Mouse (Mus musculus) induced T-regulatory cell, adult 2 months (primary cell): ENCODE measurements around the gene Kxd1.

ENCODE experiments used
- DNase-seq: peaks from one replicate; pipeline ENCODE4 v3.0.0-alpha.2; 2012; ENCODE audit warnings: low read depth

Kxd1 gene

DNA sequence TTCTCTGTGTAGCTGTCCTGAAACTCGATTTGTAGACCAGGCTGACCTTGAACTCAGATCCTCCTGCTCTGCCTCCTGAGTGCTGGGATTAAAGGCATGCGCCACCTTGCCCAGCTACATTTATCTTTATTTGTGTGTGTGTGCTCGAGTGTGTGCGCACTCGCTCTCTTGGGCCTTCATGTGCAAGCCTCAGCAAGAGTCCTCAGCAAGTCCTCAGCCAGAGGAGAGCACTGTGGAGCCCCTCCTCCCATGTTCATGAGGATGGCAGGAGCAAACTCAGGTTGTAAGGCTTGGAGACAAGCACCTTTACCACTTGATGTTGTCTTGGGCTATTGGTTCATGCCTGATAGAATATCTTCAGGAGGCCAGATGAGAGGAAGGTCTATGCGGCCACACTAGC is 20.0 kb upstream of the Kxd1 start:
- no peak for DNase-seq

DNA sequence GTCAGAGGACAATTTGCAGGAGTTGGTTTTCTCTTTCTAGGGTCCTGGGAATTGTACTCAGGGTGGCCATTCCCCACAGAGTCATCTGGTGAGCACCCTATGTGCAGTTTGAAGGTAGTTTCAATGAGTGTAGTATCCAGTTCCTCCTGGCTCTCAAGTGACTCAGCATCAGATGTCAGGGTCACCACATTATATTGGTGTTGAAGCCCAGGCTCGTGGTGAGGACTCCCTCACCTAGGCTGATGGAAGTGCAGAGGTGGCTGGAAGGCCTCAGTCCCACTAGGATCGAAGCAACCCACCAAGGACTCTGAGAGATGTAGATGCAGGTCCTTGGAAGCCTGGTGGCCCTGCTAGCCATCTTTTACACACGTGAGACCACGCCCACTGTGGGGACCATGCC is 18.7 kb upstream of the Kxd1 start:
- no peak for DNase-seq

DNA sequence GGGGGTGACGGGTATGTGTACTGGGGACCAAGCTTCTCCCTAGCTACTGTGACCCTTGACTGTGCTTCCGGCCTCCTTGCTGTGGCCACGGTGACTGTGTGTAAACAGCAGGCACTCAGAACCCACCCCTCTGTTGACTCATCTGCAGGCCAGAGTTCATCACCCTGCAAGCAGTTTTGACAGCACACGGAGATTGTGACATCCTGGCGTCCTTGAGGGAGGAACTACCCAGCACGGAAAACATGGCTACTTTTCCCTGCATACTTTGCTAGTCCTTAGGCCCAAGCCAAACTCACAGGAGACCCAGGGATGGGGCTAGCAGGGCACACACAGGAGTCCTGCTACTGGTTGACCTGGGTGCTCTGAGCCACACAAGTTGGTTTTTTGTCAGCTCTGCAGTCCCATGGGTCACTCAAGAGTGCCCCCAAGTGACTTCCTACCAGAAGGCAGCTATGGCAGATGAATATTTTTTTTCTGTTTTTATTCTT is 16.5 kb upstream of the Kxd1 start:
- DNase-seq, result peak; percentile 61

DNA sequence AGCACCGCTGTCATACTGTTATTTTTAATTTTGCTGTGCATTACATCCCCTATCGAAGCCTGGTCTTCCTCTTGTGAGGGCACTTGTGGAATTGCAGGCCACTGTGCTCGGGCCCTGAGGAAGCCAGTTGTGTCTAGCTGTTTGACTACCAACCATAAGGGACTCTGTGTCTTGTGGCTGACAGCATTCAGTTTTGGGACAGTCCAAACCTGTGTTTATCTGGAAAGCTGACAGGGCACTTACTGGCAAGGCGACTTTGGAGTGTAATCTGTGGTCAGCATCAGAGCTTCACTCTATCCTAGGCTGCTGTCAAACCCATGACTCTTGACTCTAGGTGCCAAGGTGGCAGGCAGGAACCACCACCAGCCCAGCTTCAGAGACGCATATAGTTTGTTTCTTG is 13.3 kb upstream of the Kxd1 start:
- no peak for DNase-seq

DNA sequence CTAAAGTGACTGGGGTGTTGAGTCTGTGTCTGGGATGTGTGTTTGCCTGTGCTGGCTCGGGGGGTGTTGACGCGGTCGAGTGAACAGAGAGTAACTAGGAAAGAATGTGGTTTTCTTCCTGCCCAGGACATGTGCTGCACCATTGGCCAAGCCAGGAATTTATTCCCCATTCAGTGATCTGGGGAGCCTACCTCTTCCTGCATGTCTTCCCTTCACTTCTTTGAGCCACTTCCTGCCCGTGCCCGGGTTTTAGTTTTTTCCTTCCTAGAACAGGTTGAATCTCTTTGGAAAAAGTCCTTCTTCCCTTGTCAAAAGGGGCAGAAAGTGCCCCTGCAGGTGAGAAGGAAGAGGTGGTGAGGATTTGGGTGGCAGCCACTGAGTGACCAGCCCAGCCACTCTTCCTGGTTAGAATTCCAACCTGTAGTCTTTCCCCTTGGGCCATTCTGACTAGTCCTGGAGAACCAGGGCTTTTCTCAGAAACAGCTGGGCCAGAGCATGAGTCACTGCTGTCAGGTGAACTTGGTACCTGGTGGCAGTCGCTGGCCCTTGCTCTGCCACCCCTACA is 12.8 kb upstream of the Kxd1 start:
- DNase-seq, result no peak

DNA sequence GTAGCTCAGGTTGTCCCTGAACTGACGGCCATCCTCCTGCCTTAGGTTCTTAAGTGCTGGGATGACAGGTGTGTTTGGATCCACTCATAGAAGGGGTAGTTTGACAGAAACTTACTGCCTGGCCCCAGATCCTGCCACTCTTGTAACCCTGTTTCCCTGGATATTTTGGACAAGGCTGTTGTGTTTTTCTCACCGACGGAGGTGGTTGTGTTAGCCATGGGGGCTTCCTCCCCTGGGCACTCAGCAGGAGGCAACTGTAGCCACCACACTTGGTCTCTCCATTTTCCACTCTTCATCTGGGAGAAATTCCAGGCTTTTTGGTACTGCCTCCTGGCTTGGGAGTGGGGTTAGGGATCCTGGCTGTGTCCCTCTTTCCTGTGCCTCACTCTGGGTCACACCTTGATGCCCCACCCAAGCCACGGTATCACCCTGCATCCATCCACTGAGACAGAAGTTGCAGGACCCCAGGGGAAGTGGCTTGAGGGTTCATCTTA is 12.3 kb upstream of the Kxd1 start:
- DNase-seq, result peak; percentile 41

DNA sequence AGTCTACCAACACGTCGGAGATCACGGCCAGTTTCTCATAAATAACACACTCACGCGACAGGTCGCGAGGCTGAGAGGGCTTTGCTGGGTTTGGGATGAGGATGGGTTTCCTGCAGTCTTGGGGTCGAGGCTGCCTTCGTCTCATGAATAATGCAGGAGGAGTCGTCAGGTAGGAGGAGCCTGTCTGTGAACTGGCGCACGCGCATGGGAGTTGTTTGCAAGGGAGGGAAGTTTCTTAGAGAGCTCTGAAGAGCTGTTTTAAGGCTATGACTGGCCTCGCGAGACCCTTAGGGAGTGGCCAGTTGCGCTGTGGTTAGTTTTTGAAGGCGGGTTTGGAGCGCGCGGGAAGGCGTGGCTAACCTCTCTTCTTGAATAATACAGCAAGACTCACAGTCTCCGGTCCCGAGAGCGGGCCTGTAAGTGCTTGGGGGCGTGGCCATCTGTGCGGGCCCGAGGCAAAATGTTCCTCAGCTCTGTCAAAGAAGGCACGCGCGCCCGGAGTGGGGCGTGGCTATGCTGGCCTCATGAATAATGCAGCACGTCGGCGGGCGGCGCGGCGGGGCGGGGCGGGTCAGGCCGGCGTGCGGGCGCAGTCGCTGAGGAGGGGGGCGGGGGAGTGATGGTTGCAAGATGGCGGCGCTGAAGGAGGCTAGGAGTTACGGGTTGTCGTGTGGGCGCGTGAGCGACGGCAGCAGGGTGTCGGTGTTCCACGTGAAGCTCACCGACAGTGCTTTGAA is 11.5 kb upstream of the Kxd1 start, which contains the start of gene Ell:
Ell (plus strand) TSS at position 381 of the 737 bp plus-strand sequence.
- peak; percentile 100 for DNase-seq

DNA sequence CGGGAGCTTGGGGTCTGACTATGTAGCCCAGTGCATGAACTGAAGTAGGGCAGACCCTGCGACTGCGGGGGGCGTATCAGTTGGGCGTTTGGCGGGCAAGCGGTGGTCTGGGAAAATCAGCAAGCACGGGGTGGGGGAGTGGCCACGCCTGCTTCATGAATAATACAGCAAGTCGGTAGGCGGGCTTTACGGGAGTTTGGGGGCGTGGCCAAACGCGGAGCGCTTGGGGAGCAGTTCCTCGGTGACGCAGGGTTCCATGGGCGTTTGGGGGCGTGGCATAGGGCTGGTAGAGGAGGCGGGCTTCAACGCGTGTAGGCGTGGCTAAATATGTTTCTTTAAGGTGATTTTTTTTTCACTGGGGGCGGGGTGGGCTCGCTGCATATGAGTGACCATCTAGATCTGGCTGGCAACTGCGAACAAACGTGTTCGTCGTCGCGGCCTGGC is 10.9 kb upstream of the Kxd1 start:
- peak; percentile 100 for DNase-seq

DNA sequence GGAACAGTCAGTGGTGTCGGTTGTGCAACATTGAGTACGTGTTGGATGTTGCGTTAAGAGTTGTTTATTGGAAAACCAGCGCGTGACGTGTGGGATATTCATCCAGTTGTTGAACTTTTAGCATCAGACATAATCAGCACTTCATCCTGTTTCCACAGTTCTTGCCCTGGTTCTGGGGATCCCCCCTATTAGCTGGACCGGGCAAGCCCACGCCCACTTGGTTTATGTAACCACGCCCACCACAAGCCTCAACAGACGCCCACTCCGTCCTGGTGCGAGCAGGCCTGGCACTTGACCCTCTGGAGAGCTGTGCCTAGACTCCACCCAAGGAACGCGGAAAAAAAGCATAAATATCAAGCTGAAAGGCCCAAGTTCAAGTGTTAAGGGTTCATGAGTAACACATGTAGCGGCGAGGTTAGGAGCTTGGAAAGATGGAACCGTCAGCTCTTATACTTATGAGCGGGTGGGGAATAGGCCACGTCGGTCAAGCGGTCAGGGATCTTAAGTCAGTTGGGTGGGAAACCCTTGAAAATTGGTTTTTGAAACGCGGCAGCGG is 10.3 kb upstream of the Kxd1 start:
- DNase-seq, result no peak

DNA sequence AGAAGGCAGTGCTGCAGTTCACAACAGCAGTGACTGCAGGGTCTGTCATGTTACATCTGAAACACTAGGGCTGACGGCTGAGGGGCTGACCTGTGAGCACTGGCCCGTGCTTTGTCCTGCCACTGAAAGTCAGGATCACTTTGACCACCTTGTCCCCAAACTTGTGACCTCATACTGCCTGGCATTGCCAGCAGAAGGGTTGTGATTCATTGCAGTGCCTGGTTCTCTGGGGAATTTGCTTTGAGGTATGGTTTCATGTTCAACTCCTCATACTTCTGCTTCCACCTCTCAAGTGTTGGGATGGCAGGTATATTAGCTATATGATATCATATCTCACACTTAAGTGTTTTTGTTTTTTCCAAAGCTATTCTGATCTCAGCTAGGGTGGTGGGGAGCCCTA is 7.9 kb upstream of the Kxd1 start:
- DNase-seq, result no peak

DNA sequence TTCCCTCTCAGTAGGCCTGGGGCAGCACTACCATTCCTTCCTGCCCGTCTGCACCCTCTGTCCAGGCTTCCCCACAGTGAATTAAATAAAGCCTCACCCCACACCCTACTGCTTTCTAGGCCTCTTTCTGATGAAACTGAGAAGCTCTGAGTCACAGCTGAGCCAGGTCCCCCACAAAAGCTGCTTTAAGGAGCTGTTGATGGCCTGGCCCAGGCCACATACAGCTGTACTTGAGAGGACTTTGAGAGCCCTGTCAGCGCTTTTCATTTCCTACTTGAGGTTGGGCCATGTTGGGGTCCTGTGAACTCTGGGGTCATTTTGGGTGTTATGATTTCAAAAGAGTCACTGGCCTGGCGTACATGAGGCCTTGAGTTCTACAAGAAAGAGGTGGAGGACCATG is 7.5 kb upstream of the Kxd1 start:
- no peak for DNase-seq

DNA sequence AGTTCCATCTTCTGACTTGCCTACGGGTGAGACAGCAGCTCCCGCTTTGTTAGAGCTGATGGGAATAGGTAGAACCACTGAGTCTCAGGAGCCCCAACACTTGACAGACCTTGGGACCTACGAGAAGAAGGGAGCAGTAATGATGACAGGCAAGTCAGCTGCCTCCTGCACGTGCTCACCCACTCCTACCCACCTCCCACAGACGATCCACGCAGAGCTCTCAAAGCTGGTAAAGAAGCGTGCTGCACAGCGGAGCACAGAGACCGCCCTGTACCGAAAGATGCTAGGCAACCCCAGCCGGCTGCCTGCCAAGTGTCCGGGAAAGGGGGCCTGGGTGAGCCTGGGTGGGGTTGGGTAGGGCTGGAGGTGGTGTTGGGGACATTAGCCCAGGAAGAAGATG is 6.5 kb upstream of the Kxd1 start:
- DNase-seq, result no peak

DNA sequence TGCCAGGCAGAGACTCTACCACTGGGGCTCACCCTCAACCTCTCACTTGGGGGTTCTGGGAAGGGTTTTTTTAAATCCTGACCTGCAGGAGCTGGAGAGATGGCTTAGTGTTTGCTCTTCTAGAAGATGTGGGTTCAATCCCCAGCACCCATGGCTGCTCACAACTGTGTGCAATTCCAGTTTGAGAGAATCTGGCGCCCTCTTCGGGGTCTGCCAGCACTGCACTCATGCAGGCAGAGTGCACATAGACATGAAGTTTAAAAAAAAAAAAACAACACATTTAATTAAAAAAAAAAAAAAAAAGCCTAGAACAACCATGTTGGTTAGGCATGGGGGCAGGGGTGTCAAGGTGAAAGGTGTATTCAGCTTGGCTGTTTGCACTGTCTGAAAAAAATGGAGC is 2.6 kb upstream of the Kxd1 start:
- DNase-seq, result no peak

DNA sequence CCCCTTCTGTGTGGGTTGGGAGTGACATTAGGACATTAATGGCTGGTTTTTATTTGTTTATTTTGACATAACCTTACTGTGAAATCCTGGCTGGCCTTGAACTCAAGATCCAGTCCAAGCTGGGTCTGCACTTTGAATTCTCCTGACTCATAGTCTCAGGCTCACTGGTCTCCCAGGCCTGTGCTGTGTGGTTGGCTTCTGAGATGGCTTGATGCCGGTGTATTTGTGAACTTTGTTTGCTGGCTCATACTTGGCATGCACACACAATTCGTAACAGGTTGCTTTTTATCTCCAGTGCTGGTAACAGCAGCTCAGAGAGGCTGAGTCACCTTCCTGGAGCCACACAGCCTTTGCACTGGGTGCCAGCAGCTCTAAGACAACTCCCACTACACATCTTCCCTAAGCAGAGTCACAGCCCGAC is 2.0 kb upstream of the Kxd1 start:
- DNase-seq, result no peak

DNA sequence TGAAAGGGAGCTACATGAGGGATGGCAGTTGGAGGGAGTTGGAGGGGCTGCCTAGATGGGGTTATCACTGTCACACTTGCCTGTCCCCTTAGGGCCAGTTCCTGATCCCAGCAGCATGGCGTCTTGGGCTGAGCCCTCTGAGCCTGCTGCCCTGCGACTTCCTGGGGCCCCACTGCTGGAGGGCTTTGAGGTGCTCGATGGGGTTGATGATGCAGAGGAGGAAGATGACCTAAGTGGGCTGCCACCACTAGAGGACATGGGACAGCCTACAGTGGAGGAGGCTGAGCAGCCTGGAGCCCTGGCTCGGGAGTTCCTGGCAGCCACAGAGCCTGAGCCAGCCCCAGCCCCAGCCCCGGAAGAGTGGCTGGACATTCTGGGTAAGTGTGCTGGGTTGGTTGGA is 1.5 kb upstream of the Kxd1 start:
- DNase-seq, result no peak

DNA sequence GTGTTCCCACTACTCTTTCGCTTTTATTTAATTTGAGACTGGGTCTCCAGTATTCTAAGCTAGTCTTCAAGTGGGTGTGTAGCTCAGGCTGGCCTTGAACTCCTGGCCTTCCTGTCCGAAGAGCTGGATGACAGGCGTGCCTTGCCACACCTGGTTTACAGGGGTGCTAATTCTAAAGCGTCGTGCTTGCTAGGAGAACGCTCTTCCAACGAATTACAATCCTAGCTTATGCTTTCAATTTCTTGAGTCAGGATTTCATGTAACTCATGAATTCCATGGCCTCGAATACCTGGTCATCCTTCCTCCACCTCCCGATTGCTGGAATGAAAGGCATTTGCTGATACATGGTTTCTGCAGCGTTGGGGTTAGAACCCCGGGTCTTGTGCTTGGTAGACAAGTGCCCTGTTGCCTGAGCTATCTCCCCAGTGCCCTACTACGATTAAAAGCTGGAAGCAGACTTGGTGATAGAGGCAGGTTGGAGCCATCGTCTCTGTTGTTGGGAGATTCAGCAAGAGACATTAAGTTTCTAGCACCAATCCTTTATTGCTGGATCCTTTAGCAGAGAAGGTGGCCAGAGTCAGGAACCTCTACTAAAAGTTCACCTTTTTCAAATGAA is 534 bp upstream of the Kxd1 start:
- no peak for DNase-seq

DNA sequence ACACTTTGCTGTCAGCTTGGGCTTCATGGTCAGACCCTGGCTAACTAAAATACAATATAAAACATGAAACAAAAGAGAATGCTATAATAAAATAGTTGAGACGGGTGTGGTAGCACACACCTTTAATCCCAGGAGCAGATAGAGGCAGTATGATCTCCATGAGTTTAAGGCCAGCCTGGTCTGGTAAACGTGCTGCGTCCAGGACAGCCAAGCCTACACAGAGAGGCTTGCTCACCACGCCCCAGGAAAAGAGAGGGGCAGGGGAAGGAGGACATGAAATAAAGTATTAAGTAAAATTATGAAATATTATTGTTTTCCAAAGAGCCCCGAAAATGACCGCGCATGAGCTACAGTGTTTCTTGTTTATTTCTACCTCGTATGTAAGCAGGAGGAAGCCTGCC is 645 bp downstream of the Kxd1 start:
- no peak for DNase-seq

DNA sequence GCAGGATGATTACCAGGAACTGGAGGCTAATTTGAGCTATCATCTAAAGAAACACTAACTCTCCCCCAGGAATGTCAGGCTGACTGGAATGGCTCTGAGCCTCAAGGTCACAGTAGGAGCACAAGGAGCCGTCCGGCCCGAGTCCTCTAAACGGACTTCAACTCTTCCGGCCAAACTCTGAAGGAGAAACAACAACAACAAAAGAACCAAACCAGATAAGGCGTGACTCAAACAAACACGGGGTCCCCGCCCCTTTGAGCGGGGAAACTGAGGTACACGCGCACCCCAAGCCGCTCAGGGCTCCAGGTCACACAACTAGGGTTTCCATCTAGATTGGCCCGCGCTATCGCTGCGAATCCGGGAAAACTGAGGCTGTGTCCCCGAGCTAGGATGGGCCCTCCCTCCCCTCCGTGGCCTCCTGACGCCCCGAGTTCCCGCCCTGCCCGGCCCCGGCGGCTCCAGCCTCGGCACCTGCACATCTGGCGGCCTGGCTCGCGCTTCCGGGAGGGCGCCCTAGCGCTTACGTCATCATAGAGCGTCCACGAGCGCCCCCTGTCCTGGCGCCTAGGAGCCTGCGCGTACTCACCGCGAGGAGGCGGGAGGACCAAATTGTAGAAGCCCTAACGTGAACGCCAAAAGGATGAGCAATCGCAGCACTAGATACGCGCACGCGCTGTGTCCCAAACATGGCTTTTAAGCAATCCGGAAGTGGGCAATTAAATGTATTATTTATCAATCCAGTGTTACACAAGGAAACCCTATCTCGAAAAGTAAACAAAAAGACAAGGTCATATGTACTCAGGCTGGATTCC is 5.0 kb downstream of the Kxd1 start:
- DNase-seq, result peak; percentile 99

DNA sequence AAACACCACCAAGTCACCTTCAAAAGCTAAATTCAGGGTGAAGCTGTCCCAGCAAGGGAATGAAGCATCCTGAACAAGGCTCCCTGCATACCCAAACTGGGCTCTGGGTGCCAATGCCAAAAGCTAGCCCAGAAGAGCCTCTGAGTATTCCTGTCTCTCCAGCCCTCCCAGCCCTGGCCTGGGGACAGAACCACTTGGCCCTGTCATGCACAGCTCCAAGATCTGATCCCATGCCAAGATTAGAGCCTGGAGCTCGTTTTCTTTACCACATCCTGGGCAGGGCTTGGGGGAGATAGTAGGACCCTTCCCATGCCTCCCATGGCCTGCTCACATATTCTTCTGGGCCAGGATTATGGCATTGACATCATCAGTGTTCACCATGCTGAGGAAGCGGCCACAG is 8.2 kb downstream of the Kxd1 start:
- no peak for DNase-seq

DNA sequence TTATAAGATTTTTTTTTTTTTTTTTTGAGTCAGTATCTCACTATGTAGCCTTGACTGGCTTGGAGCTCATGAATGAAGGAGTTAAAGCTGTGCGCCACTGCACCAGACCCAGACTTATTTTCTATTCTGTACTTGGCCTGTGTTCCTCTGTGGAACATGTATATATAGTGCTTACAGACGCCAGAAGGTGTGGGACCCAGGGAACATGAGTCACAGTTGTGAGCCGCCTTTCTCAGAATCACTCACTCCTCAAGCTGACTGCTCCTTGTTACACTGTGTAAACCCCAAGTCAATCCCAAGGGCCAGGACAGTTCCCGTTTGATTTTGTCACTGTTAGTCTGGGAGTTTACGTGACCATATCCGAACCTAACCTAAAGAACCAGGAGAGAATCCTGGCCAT is 8.7 kb downstream of the Kxd1 start:
- DNase-seq, result no peak

DNA sequence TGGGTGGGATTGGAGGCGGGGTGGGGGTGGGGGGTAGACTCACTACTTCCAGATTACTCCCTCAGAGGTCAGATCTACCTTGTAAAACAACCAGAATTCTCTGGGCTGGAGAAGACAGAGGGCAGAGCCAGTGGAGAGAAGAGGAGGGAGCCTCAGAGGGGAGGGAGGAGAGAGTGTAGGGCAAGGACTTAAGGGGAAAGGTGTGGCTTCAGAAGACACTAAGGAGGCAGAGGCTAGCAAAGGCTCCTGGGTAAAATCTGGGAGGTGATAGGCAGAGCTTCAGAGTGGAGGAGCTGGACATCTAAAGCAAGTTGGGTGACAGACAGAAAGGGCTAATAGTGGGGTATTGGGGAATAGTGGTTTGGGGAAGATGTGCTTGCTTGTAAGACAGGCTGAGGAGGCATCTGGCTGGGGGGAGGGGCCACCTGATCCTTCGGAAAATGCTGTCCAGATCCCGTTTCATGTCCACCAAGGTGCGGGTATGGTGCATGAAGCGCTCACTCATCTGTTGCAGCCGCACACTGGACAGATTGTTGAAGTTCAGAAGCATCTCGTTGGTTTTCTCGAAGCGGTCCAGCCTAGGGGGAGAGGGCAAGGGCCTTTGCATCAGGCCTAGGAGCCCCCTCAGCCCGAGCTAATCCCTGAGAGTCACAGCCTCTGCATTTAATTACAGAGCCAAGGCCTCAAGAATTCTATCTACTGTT is 9.7 kb downstream of the Kxd1 start:
- no peak for DNase-seq
